Mouse (Mus musculus): ENCODE results near the gene Gpr1.
"Not testable (repeated sequence)": the region's sequence is repeated elsewhere in the genome, so short reads cannot be mapped to it uniquely, and the experiment has no call there.

Gene Gpr1

GRCm38 (mm10) chr1:63180122-63180521 is 34.2 kb downstream of the Gpr1 start:
- DNase-seq (ENCODE audit: low spot score), result no peak

- no peak for DNase-seq (ENCODE audit: low spot score)
Observed at GRCm38 (mm10) chr1:63178308-63178707, 36.0 kb downstream of the Gpr1 start.

GRCm38 (mm10) chr1:63176604-63177421 is 37.5 kb downstream of the Gpr1 start, which contains the start of the genes Eef1b2 and Ndufs1:
Eef1b2 (plus strand) TSS chr1:63176825.
Ndufs1 (minus strand) TSS chr1:63176833.
- DNase-seq (ENCODE audit: low spot score), result peak; percentile 90

- DNase-seq (ENCODE audit: low spot score), result no peak
Observed at GRCm38 (mm10) chr1:63176259-63176603, 38.1 kb downstream of the Gpr1 start.

GRCm38 (mm10) chr1:63175853-63176252 is 38.5 kb downstream of the Gpr1 start:
- no peak for DNase-seq (ENCODE audit: low spot score)

- no peak for DNase-seq (ENCODE audit: low spot score)
Observed at GRCm38 (mm10) chr1:63168638-63169037, 45.7 kb downstream of the Gpr1 start.

GRCm38 (mm10) chr1:63140231-63140630 is 74.1 kb downstream of the Gpr1 start:
- no peak for DNase-seq (ENCODE audit: low spot score)

- DNase-seq (ENCODE audit: low spot score), result not testable (repeated sequence)
Observed at GRCm38 (mm10) chr1:63138586-63138985, 75.8 kb downstream of the Gpr1 start.

- DNase-seq (ENCODE audit: low spot score), result no peak
Observed at GRCm38 (mm10) chr1:63137971-63138370, 76.4 kb downstream of the Gpr1 start.

GRCm38 (mm10) chr1:63134530-63134929 is 79.8 kb downstream of the Gpr1 start:
- DNase-seq (ENCODE audit: low spot score), result no peak

All from ovary, postnatal 10 days (tissue).